Mouse (Mus musculus): ENCODE data around the gene Dusp14. TPM values are rescaled to one million over a fixed set of nuclear protein-coding genes. Genes with fewer than 3 reads are reported as not detected.

Dusp14 gene
- 43.0 and 52.2 TPM in 2 replicates for polyA plus RNA-seq (2021; fragmentation: Nextera tagmentation)
- long read RNA-seq, experiment 1, transcript Dusp14-205 (3 exons, 1,454 nt): minor isoform, 9 of 74 reads
- long read RNA-seq, experiment 1, transcript Dusp14-203 (3 exons, 1,082 nt): minor isoform, 15 of 74 reads
- long read RNA-seq, experiment 1, transcript Dusp14-202 (3 exons, 1,447 nt): major isoform, 40 of 74 reads
- long read RNA-seq, experiment 1, partial matches to known transcripts: 1 of 74 reads
- long read RNA-seq, experiment 1, other reads (novel, unspliced or antisense): 9 of 74 reads
- long read RNA-seq, experiment 2, transcript Dusp14-202 (3 exons, 1,447 nt): major isoform, 79 of 135 reads
- long read RNA-seq, experiment 2, transcript Dusp14-203 (3 exons, 1,082 nt): minor isoform, 32 of 135 reads
- long read RNA-seq, experiment 2, transcript Dusp14-205 (3 exons, 1,454 nt): minor isoform, 14 of 135 reads
- long read RNA-seq, experiment 2, partial matches to known transcripts: 3 of 135 reads
- long read RNA-seq, experiment 2, other reads (novel, unspliced or antisense): 5 of 135 reads

DNA sequence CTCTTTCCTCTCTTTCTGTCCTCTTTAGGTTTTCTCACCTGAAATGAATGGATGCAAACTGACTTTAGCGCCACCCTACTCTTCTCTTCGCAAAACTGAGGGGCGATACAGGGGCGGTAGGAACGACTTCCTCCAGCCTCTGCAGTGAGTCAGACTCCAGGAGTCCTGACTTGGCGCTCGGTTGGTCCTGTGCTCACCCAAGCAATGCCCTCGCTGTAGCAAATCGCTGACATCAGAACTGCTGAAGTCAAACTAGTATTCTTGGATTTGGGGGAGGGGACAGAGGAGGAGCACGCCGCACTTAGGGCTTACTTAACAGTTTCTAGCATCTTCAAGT is at the start of gene Dusp14:
Gene Dusp14, minus strand, starts transcription at position 228 of the 337 bp plus-strand sequence.

Other genes starting within 250 kb of the Dusp14 start
- 0.78 and 1.0 TPM in 2 replicates for gene Hnf1b, start 219.2 kb downstream of the Dusp14 start, polyA plus RNA-seq (2021; fragmentation: Nextera tagmentation)
- gene Ddx52, start 127.2 kb downstream of the Dusp14 start, polyA plus RNA-seq (2021; fragmentation: Nextera tagmentation): 10.5 and 10.9 TPM in 2 replicates
- 5.9 and 7.0 TPM in 2 replicates for gene Synrg, start 104.8 kb downstream of the Dusp14 start, polyA plus RNA-seq (2021; fragmentation: Nextera tagmentation)
- gene Tada2a, start 60.3 kb upstream of the Dusp14 start, polyA plus RNA-seq (2021; fragmentation: Nextera tagmentation): 17.2 and 17.8 TPM in 2 replicates
- gene Acaca, start 60.4 kb upstream of the Dusp14 start, polyA plus RNA-seq (2021; fragmentation: Nextera tagmentation): 10.3 and 14.7 TPM in 2 replicates
- not detected in 2 replicates for gene Gm11437, start 98.2 kb upstream of the Dusp14 start, polyA plus RNA-seq (2021; fragmentation: Nextera tagmentation)